Mouse (Mus musculus) thymus, adult 2 months (tissue): ENCODE data around the gene Tmem131l. TPM values are rescaled to one million over a fixed set of nuclear protein-coding genes. Genes with fewer than 3 reads are reported as not detected.

Experiments
- DNase-seq: peaks from one replicate; pipeline ENCODE4 v3.0.0; 2021
- H3K27ac ChIP-seq: fragments of 200-500 bp; 2 replicates; pipeline ENCODE4 v1.5.1; 2012; ENCODE audit warnings: low read length, control low read depth; ENCODE audit not compliant: control insufficient read depth, insufficient read depth
- H3K27me3 ChIP-seq: fragments of 200-500 bp; 2 replicates; pipeline ENCODE4 v1.6.1; 2012; ENCODE audit warnings: mild to moderate bottlenecking, low read length, moderate library complexity, mixed read lengths; ENCODE audit not compliant: control insufficient read depth, insufficient read depth
- H3K36me3 ChIP-seq: fragments of 200-500 bp; 2 replicates; pipeline ENCODE4 v1.6.1; 2012; ENCODE audit warnings: mild to moderate bottlenecking, low read length, moderate library complexity; ENCODE audit not compliant: control insufficient read depth, insufficient read depth
- H3K4me1 ChIP-seq: fragments of 200-500 bp; replicated peaks from 2 replicates; pipeline ENCODE4 v1.6.1; 2012; ENCODE audit warnings: low read length; ENCODE audit not compliant: control insufficient read depth, insufficient read depth
- H3K4me3 ChIP-seq: fragments of 200-500 bp; 2 replicates; pipeline ENCODE4 v1.5.1; 2012; ENCODE audit warnings: mild to moderate bottlenecking, low read length, control low read depth, moderate library complexity; ENCODE audit not compliant: control insufficient read depth, insufficient read depth
- CTCF ChIP-seq: fragments of 200-500 bp; IDR thresholded peaks from 2 replicates; pipeline ENCODE4 v1.5.1; 2012; ENCODE audit warnings: mild to moderate bottlenecking, control low read depth, low read length, moderate library complexity, borderline replicate concordance; ENCODE audit not compliant: control insufficient read depth, poor library complexity, insufficient read depth; ENCODE audit errors: extremely low read depth
- POLR2A ChIP-seq: fragments of 200-500 bp; IDR thresholded peaks from 2 replicates; pipeline ENCODE4 v1.6.1; 2012; ENCODE audit warnings: mild to moderate bottlenecking, low read length, control low read depth, moderate library complexity; ENCODE audit not compliant: control insufficient read depth, poor library complexity, insufficient read depth; ENCODE audit errors: extremely low read depth
- WGBS: fragments of 180-500 bp; shearing (Covaris S2); methylation state at CpG from one replicate; pipeline ENCODE4 v1.1.7; 2018; 5-methylcytosine and 5-hydroxymethylcytosine counted together
- polyA plus RNA-seq: library from polyadenylated mRNA; depleted of rRNA; stranded (reverse); fragments of >200 nt; gene quantifications from 2 replicates; pipeline ENCODE4 v1.2.3, GENCODE M21; 2012

Tmem131l gene
- polyA plus RNA-seq, 1 experiment = 201 TPM

DNA sequence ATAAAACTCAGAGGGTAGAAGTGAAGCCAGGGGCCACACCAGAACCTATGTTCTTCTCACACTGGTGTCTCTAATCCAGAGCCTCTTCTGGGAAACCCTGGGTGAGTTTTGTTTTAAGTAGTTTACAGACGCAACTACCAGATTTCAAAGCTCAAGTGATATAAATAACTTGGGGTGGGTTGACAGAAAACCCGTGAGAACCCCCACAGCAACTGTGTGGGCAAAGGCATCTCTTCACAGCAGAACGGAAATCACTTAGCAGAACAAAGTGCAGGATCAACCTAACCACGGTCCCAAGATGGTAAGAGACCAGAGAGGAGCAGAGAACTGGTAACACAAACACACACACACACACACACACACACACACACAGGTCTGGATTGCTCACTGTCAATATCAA is 25.9 kb upstream of the Tmem131l start:
- Histone ChIP-seq H3K4me3 (no peak overlapping the region), H3K36me3 (no peaks in the 10 kb centered on the region), H3K27ac (no peak overlapping the region), H3K27me3 (no peaks in the 10 kb centered on the region), H3K4me1 (peaks cover 19% of the 10 kb centered on the region)
- TF ChIP-seq POLR2A (no peak), CTCF (no peak)
- 6% methylated on average over 4 of the region's 4 CpGs for WGBS
- peak; percentile 60 for DNase-seq

DNA sequence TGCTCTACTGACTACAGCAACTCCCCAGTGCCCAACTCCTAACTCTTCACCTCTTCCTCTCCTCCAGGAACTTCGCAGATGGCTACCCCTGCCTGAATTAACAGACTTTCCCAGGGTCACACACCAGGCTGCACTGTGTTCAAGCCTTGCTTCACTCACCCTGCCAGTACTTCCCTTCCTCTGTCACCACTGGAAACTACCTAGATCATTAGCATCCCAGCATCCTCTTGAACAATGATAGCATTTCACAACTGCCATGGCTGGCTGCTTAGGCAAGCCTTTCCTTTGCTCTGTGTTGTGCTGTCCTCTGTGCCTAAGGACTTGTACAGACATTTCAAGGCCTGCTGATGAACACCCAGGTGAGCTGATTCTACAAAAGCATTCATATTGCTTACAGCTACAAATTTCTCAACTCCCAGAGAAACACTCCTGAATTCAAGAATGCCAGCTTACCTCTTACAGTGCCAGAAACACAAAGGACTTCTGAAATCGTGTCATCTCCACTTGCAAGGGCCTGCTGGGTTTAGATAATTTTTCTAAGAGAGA is 23.5 kb upstream of the Tmem131l start:
- 0 out of 2 replicates have a peak overlapping the region, but pooled peaks have one; percentile 11 for H3K27ac ChIP-seq
- no peak for TF ChIP-seq CTCF
- no peak for TF ChIP-seq POLR2A
- WGBS = 85% methylated on average over 2 of the region's 2 CpGs
- H3K4me1 ChIP-seq = peaks cover 10% of the 10 kb centered on the region
- no peaks in the 10 kb centered on the region for H3K27me3 ChIP-seq
- H3K4me3 ChIP-seq = no peak overlapping the region
- no peak for DNase-seq
- H3K36me3 ChIP-seq = no peaks in the 10 kb centered on the region

DNA sequence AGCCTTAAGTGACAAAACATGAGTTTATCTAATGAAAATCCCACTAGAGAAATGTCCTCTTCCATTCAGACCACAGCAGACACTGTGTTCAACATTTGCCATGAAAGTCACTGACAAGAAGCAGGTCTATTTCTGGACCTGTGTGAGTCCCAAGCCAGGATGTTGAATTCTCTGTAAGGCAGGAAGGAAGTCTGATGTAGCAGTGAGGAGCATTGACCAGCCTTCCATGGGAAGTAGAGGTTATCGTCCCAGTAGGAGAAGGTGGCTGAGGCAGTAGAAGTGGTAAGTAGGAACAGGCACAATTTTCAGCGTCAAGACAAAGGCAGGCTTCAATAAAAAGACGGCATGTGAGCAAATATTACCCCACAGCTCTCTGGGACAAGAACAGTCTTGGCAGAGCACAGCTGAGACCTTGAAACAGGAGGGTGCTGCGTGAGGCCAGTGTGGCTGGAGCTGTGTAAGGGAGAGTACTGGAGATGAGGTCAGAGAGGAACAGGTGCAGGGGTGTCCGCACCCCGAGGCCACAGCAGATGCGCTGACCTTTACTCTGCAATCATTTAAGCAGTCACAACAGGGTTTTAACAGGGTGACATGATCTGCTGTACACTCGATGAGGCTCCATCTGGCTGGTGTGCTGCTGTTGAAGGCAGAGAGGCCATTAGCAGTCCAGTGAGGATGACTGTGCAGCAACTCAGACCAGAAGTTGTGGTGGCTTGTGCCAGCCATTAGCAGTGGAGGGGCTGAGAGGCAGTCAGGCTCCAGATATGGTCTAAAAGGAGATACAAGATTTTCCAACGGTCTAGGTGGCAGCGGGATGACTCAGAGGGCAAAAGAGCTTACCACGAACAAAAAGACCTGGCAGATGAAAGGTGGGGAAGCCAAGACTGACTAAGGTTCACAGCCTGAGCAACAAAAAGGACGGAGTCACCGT is 21.8 kb upstream of the Tmem131l start:
- DNase-seq = no peak
- TF ChIP-seq CTCF (no peak), POLR2A (no peak)
- WGBS = 60% methylated on average over 13 of the region's 13 CpGs
- peaks cover 10% of the 10 kb centered on the region for H3K4me1 ChIP-seq
- H3K27ac ChIP-seq = no peak overlapping the region
- no peak overlapping the region for H3K4me3 ChIP-seq
- no peaks in the 10 kb centered on the region for H3K27me3 ChIP-seq
- H3K36me3 ChIP-seq = no peaks in the 10 kb centered on the region

DNA sequence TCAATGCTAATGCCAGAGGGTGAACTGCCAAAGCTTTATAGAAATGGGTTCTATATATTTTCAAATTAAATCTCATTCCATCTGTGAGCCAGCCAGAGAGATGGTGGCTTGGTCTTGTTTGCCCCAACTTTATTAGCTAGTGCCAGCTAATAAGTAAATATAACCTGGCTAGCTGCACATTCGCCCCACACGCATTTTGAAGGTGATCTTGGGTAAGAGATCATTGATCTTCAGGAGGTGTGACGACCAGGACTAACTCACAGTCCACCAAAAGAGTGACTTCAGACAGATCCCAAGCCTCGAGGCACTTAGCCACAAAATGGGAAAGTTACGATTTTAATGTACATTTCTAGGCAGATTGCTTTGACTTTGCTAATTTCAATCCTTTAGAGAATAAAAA is 21.0 kb upstream of the Tmem131l start:
- Histone ChIP-seq H3K4me3 (no peak overlapping the region), H3K27ac (no peak overlapping the region), H3K36me3 (no peaks in the 10 kb centered on the region), H3K27me3 (no peaks in the 10 kb centered on the region), H3K4me1 (peaks cover 8% of the 10 kb centered on the region)
- no peak for TF ChIP-seq CTCF
- no peak for TF ChIP-seq POLR2A
- no peak for DNase-seq
- 96% methylated on average over 5 of the region's 5 CpGs for WGBS

DNA sequence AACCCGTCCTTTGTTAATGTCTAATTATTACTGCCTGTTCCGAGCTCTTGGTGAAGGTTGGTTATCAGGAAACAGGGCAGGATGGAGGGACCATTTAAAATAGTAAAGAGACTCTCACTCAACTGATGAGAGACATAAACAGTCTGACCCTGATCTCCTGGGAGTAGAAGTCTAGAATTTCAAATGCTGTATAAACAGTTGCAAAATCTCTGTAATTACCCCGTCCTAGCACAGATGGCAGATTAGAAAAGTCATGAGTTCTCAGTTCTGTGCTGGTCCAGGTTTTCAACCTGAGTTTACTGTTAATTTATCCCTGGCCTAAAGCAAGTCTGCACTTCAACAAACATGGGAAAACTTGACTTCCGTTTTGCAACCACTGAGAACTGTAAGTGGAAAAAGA is 20.2 kb upstream of the Tmem131l start:
- H3K4me3 ChIP-seq = no peak overlapping the region
- H3K27me3 ChIP-seq = no peaks in the 10 kb centered on the region
- 86% methylated on average over 4 of the region's 4 CpGs for WGBS
- H3K4me1 ChIP-seq = peaks cover 5% of the 10 kb centered on the region
- DNase-seq = no peak
- H3K27ac ChIP-seq = no peak overlapping the region
- TF ChIP-seq POLR2A (no peak), CTCF (no peak)
- no peaks in the 10 kb centered on the region for H3K36me3 ChIP-seq

DNA sequence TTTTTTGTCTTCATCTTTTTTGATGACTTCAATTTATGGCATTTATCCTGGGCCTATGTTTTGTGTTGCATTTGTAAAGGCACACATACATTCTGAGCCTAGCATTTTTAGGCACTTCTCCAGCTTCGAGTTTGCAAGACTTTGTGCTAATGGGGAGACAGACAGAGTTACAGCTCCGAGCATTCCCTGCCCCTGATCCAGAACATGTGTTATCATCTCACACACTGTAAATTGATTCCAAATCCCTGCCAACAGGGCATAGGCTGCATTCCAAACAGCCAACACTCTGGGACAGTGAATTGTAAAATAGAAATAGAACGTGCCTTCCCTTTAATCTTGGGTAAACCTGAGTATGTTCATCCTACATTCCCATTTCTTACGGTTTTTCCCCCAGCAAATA is 19.7 kb upstream of the Tmem131l start:
- DNase-seq = no peak
- H3K36me3 ChIP-seq = no peaks in the 10 kb centered on the region
- TF ChIP-seq CTCF (no peak), POLR2A (no peak)
- 90% methylated on average over 4 of the region's 4 CpGs for WGBS
- no peak overlapping the region for H3K4me3 ChIP-seq
- H3K27ac ChIP-seq = no peak overlapping the region
- no peaks in the 10 kb centered on the region for H3K27me3 ChIP-seq
- H3K4me1 ChIP-seq = peaks cover 5% of the 10 kb centered on the region
